Mouse (Mus musculus) forebrain, embryonic 15.5 days (tissue): ENCODE data around the gene Apobec3. TPM values are rescaled to one million over a fixed set of nuclear protein-coding genes. Genes with fewer than 3 reads are reported as not detected.

Source experiments
- ATAC-seq: fragments of 200-750 bp; cut with Nextera tagmentation; replicated peaks from 2 replicates; pipeline ENCODE4 v1.8.0; 2017; ENCODE audit warnings: mild to moderate bottlenecking, moderate TSS enrichment, moderate library complexity
- H3K27ac ChIP-seq: fragments of 300-500 bp; sonication (generic); replicated peaks from 2 replicates; pipeline ENCODE4 v1.5.1; 2015; ENCODE audit warnings: mild to moderate bottlenecking, inconsistent platforms
- H3K27me3 ChIP-seq: fragments of 300-500 bp; sonication (generic); 2 replicates; pipeline ENCODE4 v1.6.1; 2015; ENCODE audit warnings: inconsistent platforms
- H3K36me3 ChIP-seq: fragments of 300-500 bp; sonication (generic); 2 replicates; pipeline ENCODE4 v1.6.1; 2015; ENCODE audit warnings: mild to moderate bottlenecking, inconsistent platforms
- H3K4me1 ChIP-seq: fragments of 300-500 bp; sonication (generic); 2 replicates; pipeline ENCODE4 v1.6.1; 2015; ENCODE audit warnings: inconsistent platforms
- H3K4me2 ChIP-seq: fragments of 300-500 bp; sonication (generic); replicated peaks from 2 replicates; pipeline ENCODE4 v1.6.1; 2015; ENCODE audit warnings: mild to moderate bottlenecking, inconsistent platforms
- H3K4me3 ChIP-seq: fragments of 300-500 bp; sonication (generic); 2 replicates; pipeline ENCODE4 v1.5.1; 2015; ENCODE audit warnings: mild to moderate bottlenecking, inconsistent platforms
- H3K9ac ChIP-seq: fragments of 300-500 bp; sonication (generic); replicated peaks from 2 replicates; pipeline ENCODE4 v1.6.1; 2015; ENCODE audit warnings: mild to moderate bottlenecking, inconsistent platforms
- H3K9me3 ChIP-seq: fragments of 300-500 bp; sonication (generic); 2 replicates; pipeline ENCODE4 v1.6.1; 2016; ENCODE audit warnings: inconsistent platforms
- WGBS: fragments of 180-500 bp; shearing (Covaris S2); methylation state at CpG from one replicate; pipeline ENCODE4 v1.1.7; 2015; ENCODE audit warnings: mixed read lengths; 5-methylcytosine and 5-hydroxymethylcytosine counted together
- polyA plus RNA-seq: library from polyadenylated mRNA; unstranded; fragments of >200 nt; fragmentation: Nextera tagmentation; extraction: Ambion mirVana; gene quantifications from 2 replicates; pipeline ENCODE4 v1.2.1, GENCODE M21; 2015

Apobec3 gene
- polyA plus RNA-seq, 1 experiment from 2014 or later = 6.6 TPM

DNA sequence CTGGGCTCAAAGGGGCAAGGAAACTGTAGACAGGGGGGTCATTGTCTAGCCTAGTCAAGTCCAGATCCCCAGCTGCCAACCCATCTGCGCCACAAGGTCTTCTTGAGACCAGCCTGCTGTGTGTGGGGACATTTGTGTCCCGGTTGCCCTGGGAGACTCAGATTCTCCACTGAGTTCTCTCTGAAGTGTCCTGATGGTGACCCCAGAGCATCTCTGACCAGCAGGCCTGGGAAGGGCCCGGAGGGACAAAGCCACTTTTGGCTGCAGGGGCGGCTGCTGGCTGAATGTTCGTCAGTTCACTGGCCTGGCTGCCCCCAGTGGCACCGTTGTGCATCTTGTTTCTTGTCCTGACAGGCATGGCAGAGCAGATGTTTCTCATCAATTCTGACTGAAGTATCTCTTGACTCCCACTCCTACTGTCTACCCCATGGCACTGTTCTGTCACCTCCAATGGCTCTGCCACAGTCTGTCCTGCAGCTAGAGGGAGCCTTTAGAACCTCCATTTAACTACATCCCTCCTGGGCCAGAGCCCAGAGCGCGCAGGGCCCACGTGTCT is 70.0 kb downstream of the Apobec3 start:
- no peaks in the 10 kb centered on the region for H3K9me3 ChIP-seq
- H3K4me2 ChIP-seq = no peak overlapping the region
- H3K4me1 ChIP-seq = no peaks in the 10 kb centered on the region
- H3K27me3 ChIP-seq = no peaks in the 10 kb centered on the region
- H3K9ac ChIP-seq = no peak overlapping the region
- H3K4me3 ChIP-seq = no peak overlapping the region
- no peaks in the 10 kb centered on the region for H3K36me3 ChIP-seq
- 76% methylated on average over 9 of the region's 9 CpGs for WGBS
- no peak for ATAC-seq
- H3K27ac ChIP-seq = no peak overlapping the region

DNA sequence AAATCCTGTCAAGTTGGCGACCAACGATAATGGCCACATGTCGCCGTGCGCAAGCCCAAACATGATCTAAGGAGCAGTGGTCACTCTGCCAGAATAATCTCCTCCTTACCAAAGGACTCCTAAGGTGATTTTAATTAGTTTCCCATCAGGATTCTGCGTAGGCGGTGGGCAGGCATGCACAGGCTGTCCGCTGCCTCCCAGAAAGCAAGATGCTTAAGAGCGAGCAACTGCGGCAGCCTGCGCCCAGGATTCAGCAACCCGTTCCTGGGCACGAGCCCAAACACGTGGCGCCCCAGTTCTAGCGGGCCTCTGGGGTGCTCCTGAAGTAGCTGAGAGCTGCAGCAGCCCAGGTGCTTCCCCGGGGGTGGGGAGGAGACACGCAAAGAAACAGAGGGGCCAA is 71.2 kb downstream of the Apobec3 start:
- no peak overlapping the region for H3K27ac ChIP-seq
- H3K27me3 ChIP-seq = no peaks in the 10 kb centered on the region
- H3K9me3 ChIP-seq = no peaks in the 10 kb centered on the region
- no peaks in the 10 kb centered on the region for H3K4me1 ChIP-seq
- ATAC-seq = no peak
- H3K4me2 ChIP-seq = no peak overlapping the region
- H3K36me3 ChIP-seq = no peaks in the 10 kb centered on the region
- no peak overlapping the region for H3K4me3 ChIP-seq
- WGBS = 67% methylated on average over 18 of the region's 18 CpGs
- H3K9ac ChIP-seq = no peak overlapping the region

DNA sequence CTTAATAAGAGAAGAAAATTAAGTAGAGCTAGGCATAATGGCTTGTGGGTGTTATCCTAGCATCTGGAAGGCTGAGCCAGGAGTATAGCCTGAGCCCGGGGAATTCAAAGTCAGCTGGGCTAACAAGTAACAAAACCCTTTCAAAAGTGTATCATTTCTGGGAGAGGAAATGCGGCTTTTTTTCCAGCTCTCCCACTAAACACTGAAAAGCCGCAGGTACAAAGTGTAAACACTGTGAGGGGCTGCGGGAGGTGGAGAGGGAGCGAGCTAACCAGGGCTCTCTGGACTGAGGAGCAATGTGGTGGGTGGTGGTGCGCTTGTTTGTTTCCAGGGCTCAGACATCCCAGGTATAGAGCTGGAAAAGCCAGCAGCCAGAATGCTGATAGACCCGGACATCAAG is 72.9 kb downstream of the Apobec3 start:
- no peak for ATAC-seq
- whole genome bisulfite sequencing = 81% methylated on average over 7 of the region's 7 CpGs
- no peaks in the 10 kb centered on the region for H3K4me1 ChIP-seq
- H3K9ac ChIP-seq = no peak overlapping the region
- no peaks in the 10 kb centered on the region for H3K27me3 ChIP-seq
- no peaks in the 10 kb centered on the region for H3K9me3 ChIP-seq
- H3K4me3 ChIP-seq = no peak overlapping the region
- no peak overlapping the region for H3K4me2 ChIP-seq
- H3K27ac ChIP-seq = no peak overlapping the region
- H3K36me3 ChIP-seq = no peaks in the 10 kb centered on the region

Other genes with a start within 250 kb of the Apobec3 start
- gene Fam227a, start 232.7 kb upstream of the Apobec3 start, polyA plus RNA-seq = 4.7 and 5.2 TPM in 2 replicates
- 116 and 124 TPM in 2 replicates for gene Cby1, start 232.5 kb upstream of the Apobec3 start, polyA plus RNA-seq
- gene Tomm22, start 220.8 kb upstream of the Apobec3 start, polyA plus RNA-seq = 264 and 266 TPM in 2 replicates
- 23.3 and 26.8 TPM in 2 replicates for gene Josd1, start 203.7 kb upstream of the Apobec3 start, polyA plus RNA-seq
- gene Gtpbp1, start 200.8 kb upstream of the Apobec3 start, polyA plus RNA-seq = 53.9 and 58.0 TPM in 2 replicates
- 10.5 and 11.6 TPM in 2 replicates for gene Sun2, start 149.1 kb upstream of the Apobec3 start, polyA plus RNA-seq
- 94.8 and 99.9 TPM in 2 replicates for gene Dnal4, start 113.8 kb upstream of the Apobec3 start, polyA plus RNA-seq
- gene Nptxr, start 86.9 kb upstream of the Apobec3 start, polyA plus RNA-seq = 19.4 and 19.5 TPM in 2 replicates
- gene Npcd, start 57.4 kb upstream of the Apobec3 start, polyA plus RNA-seq = 0.46 TPM in 1 of 2 replicates, not detected in the other
- gene Cbx6, start 57.0 kb upstream of the Apobec3 start, polyA plus RNA-seq = 50.1 and 52.7 TPM in 2 replicates
- gene Cbx7, start 79.5 kb downstream of the Apobec3 start, polyA plus RNA-seq = 3.6 TPM in 2 replicates
- 3.0 and 3.3 TPM in 2 replicates for gene Pdgfb, start 123.3 kb downstream of the Apobec3 start, polyA plus RNA-seq
- 40.1 and 44.5 TPM in 2 replicates for gene Syngr1, start 199.7 kb downstream of the Apobec3 start, polyA plus RNA-seq
- 641 and 670 TPM in 2 replicates for gene Rpl3, start 200.2 kb downstream of the Apobec3 start, polyA plus RNA-seq
- 41.1 and 45.0 TPM in 2 replicates for gene Tab1, start 241.5 kb downstream of the Apobec3 start, polyA plus RNA-seq